Mouse (Mus musculus) brain, embryonic 14.5 days (tissue): ENCODE measurements around the gene Kif26b. TPM values are rescaled to one million over a fixed set of nuclear protein-coding genes. Genes with fewer than 3 reads are reported as not detected.

Experiments used
- DNase-seq: peaks from one replicate; pipeline ENCODE4 v3.0.0-alpha.2; 2011; ENCODE audit warnings: low read depth
- CTCF ChIP-seq: fragments of 200-500 bp; IDR thresholded peaks from 2 replicates; pipeline ENCODE4 v1.5.1; 2012; ENCODE audit warnings: inconsistent platforms, mild to moderate bottlenecking, moderate library complexity, borderline replicate concordance; ENCODE audit not compliant: insufficient read depth, insufficient read length; ENCODE audit errors: extremely low read depth
- POLR2A ChIP-seq: fragments of 200-500 bp; IDR thresholded peaks from 2 replicates; pipeline ENCODE4 v1.6.1; 2012; ENCODE audit warnings: mild to moderate bottlenecking, inconsistent platforms, borderline replicate concordance; ENCODE audit not compliant: poor library complexity, insufficient read depth, insufficient read length, severe bottlenecking; ENCODE audit errors: extremely low read depth
- polyA plus RNA-seq: library from polyadenylated mRNA; depleted of rRNA; stranded (reverse); fragments of >200 nt; gene quantifications from 2 replicates; pipeline ENCODE4 v1.2.3, GENCODE M21; 2012

The Kif26b gene
- polyA plus RNA-seq, 1 experiment: 17.0 TPM

- peak; percentile 29 for DNase-seq
- TF ChIP-seq POLR2A (no peak), CTCF (no peak)
Measured at GRCm38 (mm10) chr1:178512323-178513031, 16.4 kb upstream of the Kif26b start.

GRCm38 (mm10) chr1:178513954-178514353 lies 15.0 kb upstream of the Kif26b start:
- TF ChIP-seq CTCF (no peak), POLR2A (no peak)
- DNase-seq: no peak

- TF ChIP-seq POLR2A (no peak), CTCF (no peak)
- no peak for DNase-seq
Measured at GRCm38 (mm10) chr1:178515839-178516238, 13.1 kb upstream of the Kif26b start.

DNA sequence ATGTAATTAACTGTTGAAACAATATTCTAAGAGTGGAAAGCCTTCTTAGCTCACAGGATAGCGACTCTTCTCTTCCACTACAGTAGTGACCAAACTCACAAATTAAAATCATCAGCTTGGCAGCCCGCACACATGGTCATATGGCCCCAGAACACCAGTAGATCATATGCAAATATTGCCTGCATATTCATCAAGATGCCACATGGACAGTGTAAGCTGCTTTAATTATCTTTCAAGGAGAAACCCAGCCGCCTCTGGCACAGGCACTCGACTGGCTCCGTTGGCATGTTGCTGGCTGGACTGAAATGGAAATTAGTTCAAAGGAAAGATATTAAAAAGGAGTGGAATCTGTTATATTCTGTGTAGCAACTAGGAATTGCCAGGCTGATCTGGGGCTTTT lies 6.5 kb upstream of the Kif26b start:
- TF ChIP-seq CTCF (no peak), POLR2A (no peak)
- peak; percentile 82 for DNase-seq

DNA sequence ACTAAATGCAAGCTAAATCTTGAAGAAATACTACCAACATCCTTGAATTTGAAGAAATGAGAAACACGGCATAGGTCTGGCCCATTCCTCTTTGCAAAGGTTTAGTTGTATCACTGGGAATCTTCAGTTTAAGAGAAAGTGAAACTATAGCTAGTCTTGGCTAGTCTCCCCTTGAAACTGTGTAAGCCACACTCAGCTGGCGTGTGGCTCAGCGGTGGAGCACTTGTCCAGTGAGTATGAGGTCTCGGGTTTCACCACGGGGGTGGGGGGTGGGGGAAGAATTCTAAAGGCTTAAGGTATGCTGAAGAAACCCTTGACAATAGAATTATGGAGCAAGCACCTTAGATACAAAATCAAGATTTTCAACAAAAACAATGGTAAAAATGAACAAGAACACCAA lies 5.8 kb upstream of the Kif26b start:
- TF ChIP-seq POLR2A: no peak
- no peak for TF ChIP-seq CTCF

DNA sequence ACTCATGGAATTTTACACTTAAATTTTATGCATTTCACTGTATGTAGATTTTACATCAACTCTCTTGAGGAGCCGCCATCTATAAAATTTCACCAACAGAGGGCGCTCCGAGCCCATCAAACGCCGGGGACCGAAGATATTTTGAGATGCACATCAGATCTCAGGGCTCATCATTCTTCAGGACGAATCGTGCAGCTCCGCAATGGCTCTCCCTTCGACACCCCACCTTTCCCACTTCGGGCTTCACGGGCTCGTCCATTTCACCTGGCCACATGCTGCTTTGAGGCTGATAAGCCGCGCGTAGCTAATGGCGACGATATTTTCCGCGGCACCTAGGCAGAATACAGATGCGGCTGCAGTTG lies 1.8 kb upstream of the Kif26b start:
- DNase-seq: peak; percentile 96
- TF ChIP-seq POLR2A (no peak), CTCF (peak; percentile 88)

More for the DNA sequence above, 5.8 kb upstream of the Kif26b start:
- DNase-seq: no peak

GRCm38 (mm10) chr1:178527547-178528361 lies 1.2 kb upstream of the Kif26b start:
- TF ChIP-seq CTCF: no peak
- TF ChIP-seq POLR2A: no peak

DNA sequence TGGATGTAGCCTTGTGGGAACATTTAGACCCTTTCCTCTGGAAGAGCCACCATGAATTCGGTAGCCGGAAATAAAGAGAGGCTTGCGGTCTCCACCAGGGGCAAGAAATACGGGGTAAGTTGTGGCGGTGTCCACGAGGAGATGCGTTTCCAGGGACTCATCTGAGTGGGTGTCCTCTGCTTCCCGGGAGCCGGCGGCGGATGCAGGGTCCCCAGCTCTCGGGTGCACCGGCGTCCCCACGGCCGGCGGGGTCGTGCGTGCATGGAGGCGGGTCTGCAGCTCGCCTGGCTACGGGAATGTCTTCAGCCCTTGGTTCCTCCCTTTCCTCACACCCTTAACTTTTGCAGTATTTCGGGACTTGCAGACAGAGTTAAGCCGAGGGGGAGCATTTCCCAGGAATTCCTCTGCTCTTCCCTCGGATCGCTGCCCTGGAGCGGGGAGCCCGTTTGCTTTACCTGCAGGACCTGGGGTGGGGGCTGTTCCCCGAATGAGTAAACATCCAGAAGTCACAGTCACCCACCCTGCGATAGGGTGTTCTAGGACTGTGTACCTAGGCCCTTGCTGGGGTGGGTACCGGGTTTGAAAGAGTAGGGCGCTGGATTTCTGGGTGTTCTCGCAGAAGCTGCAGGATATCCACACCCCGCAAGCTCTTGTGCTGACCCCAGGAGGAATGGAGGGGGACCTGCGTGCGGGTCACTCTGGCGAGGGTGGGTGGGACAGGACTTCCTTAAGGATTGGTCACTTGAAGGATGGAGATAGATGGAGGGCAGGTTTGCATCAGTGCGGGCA lies 781 bp downstream of the Kif26b start:
- DNase-seq: peak; percentile 47
- TF ChIP-seq CTCF: no peak
- TF ChIP-seq POLR2A: no peak

More at GRCm38 (mm10) chr1:178527547-178528361, 1.2 kb upstream of the Kif26b start:
- peak; percentile 51 for DNase-seq

DNA sequence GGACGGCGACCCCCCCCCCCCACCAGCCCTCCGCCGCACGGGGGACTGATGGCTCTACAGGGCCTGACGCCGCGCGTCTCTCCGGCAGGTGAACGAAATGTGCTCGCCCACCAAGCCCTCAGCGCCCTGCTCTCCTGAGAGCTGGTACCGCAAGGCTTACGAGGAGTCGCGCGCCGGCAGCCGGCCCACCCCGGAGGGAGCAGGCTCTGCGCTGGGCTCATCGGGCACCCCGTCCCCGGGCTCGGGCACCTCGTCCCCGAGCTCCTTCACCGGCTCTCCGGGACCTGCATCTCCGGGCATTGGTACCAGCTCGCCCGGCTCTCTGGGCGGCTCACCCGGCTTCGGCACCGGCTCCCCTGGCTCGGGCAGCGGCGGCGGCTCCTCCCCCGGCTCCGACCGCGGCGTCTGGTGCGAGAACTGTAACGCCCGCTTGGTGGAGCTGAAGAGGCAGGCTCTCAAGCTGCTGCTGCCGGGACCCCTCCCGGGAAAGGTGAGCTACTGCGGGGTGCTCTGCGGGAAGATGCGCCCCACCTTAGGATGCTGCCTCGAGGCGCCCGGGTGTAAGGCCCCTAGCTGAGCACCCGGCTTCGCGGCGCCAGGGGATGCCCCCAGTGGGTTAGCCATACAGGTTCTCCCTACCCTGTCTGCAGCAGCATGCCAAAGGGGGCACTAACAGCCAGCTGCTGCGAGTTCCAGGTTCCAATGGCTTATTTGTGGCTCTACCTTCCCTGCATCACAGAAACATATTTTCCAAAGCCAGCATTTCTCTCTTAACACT lies 1.6 kb downstream of the Kif26b start:
- TF ChIP-seq CTCF: peak; percentile 73
- TF ChIP-seq POLR2A: 0 out of 2 replicates have a peak, but pooled peaks have one; percentile 27
- peak; percentile 90 for DNase-seq

DNA sequence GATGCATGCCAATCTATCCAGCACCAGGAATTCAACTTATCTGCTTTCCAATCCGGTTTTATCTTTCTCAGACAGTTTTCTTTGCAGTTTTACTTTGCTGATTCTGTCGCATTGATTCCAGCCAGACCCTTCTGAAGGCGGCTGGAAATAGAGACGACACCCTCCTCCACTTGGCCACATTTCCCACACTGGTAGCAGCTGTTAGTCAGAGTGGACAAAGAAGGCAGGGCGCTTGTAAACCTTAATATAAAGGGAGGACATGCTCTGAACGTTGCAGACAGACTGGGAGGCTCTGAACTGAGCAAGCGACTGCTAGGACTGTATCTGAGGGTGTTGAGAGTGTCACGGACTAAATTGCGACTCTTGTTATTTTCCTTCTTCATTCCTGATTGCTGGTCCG lies 11.3 kb downstream of the Kif26b start:
- DNase-seq: peak; percentile 28
- TF ChIP-seq POLR2A (no peak), CTCF (no peak)

DNA sequence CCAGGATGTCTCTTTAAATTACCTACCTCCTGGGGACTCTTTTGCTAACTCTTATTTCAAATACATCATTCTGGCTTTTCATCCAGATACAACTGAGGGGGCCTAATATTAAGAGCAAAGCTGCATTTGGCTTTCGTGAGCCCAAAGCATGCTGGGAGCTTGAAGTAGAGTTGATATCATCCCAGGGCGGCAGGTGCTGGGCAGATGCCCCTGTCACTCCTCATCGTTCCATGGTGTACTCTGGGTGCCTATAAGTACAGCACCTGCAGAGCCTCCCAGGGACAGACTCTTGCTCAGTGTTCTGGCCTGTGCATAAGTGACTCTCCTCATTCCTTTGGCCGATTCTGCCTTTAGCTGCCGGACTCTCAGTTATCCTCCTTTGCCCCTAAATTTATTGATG lies 13.5 kb downstream of the Kif26b start:
- DNase-seq: no peak
- TF ChIP-seq CTCF (no peak), POLR2A (no peak)
